ENCODE assay signal across 8 mouse cellular contexts in the genomic region with DNA sequence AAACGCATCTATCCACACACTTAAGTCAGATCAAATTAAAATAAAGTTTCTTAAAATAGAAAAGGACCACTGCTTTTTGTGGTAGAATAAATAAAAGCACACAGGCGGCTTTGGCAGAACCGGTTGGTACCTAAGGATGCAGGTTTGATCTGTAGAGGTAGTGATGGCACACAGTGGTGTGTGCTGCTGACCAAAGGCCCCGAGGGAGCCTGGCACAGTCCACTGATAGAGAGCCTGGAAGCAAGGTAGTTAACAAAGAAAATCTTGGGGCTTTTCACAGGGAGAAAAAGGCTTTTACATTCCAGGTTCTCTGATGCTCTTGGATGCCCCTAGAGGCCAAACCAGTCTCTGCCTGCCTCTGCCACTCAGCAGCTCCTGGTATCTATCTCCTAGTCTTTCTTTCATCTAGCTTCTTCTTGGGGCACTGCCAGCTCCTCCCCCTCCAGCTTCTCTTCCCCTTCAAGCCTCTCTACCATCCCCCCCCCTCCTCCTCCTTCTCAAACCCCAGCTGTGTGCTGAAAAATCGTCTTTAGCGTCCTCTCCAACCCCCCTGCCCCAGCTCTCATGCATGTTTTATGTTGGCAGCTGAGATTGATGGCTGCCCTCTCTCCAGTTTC.
DNase-seq lines count a peak whose midpoint lies in the region; ATAC-seq and TF ChIP-seq lines count a peak whose summit lies in the region.

No protein-coding gene starts in this region.

- no peaks in the 10 kb centered on the region for H3K79me2 ChIP-seq in liver, adult 2 months (ENCODE audit: control insufficient read depth, insufficient read depth, low read length)

- no peaks in the 10 kb centered on the region for H3K9me3 ChIP-seq in liver, embryonic 11.5 days (ENCODE audit: control insufficient read depth, low read length)
- no peaks in the 10 kb centered on the region for H3K9me3 ChIP-seq in forebrain, embryonic 10.5 days
- H3K9me3 ChIP-seq in hindbrain, embryonic 16.5 days (ENCODE audit: control insufficient read depth, low read length), result no peaks in the 10 kb centered on the region
- H3K9me3 ChIP-seq in midbrain, embryonic 15.5 days, result no peaks in the 10 kb centered on the region

- H3K36me3 ChIP-seq in liver, adult 2 months (ENCODE audit: control insufficient read depth, insufficient read depth, low read length), result no peaks in the 10 kb centered on the region
- no peaks in the 10 kb centered on the region for H3K36me3 ChIP-seq in liver, embryonic 11.5 days (ENCODE audit: control insufficient read depth, insufficient read depth, low read length)
- H3K36me3 ChIP-seq in forebrain, embryonic 10.5 days (replicated peaks), result no peaks in the 10 kb centered on the region
- no peaks in the 10 kb centered on the region for H3K36me3 ChIP-seq in hindbrain, embryonic 16.5 days (ENCODE audit: control insufficient read depth, insufficient read depth, low read length)
- H3K36me3 ChIP-seq in midbrain, embryonic 15.5 days (replicated peaks), result no peaks in the 10 kb centered on the region

- intact Hi-C loops in left cerebral cortex, postnatal 14 days (cut with DNase I), result loop anchor here (5.0 kb wide), 2 partner anchors 78 to 133 kb away; a partner anchor contains a TSS

- 38% methylated on average over 6 of the region's 6 CpGs for WGBS in liver, adult 2 months
- WGBS in liver, embryonic 11.5 days, result 38% methylated on average over 6 of the region's 6 CpGs
- 38% methylated on average over 6 of the region's 6 CpGs for WGBS in forebrain, embryonic 10.5 days
- 36% methylated on average over 6 of the region's 6 CpGs for WGBS in hindbrain, embryonic 16.5 days
- 33% methylated on average over 6 of the region's 6 CpGs for WGBS in midbrain, embryonic 15.5 days

- no peak overlapping the region for H3K27ac ChIP-seq in liver, adult 2 months (replicated peaks; ENCODE audit: insufficient read depth, low read depth, low read length)
- no peak overlapping the region for H3K27ac ChIP-seq in liver, embryonic 11.5 days (ENCODE audit: low read depth, low read length)
- H3K27ac ChIP-seq in forebrain, embryonic 10.5 days, result peak overlapping the region; percentile 79
- peak overlapping the region; percentile 68 for H3K27ac ChIP-seq in hindbrain, embryonic 16.5 days (ENCODE audit: low read depth, low read length)
- H3K27ac ChIP-seq in midbrain, embryonic 15.5 days, result peak overlapping the region; percentile 77

- H3K27me3 ChIP-seq in liver, adult 2 months (ENCODE audit: control insufficient read depth, insufficient read depth, low read length), result no peaks in the 10 kb centered on the region
- H3K27me3 ChIP-seq in liver, embryonic 11.5 days (replicated peaks; ENCODE audit: control insufficient read depth, insufficient read depth, low read length), result no peaks in the 10 kb centered on the region
- H3K27me3 ChIP-seq in forebrain, embryonic 10.5 days (ENCODE audit: poor library complexity, severe bottlenecking), result peaks cover under 1% of the 10 kb centered on the region; the same call in 1 of the 2 replicates
- no peaks in the 10 kb centered on the region for H3K27me3 ChIP-seq in hindbrain, embryonic 16.5 days (replicated peaks; ENCODE audit: control insufficient read depth, insufficient read depth, low read length)
- H3K27me3 ChIP-seq in midbrain, embryonic 15.5 days (replicated peaks), result no peaks in the 10 kb centered on the region

- no peak for TF ChIP-seq POLR2A in liver, adult 2 months (IDR thresholded peaks at IDR 0.05; ENCODE audit: extremely low read depth, insufficient read depth, low read length)

- ATAC-seq in liver, embryonic 11.5 days (replicated peaks; ENCODE audit: low FRiP score), result no peak
- ATAC-seq in hindbrain, embryonic 16.5 days, result peak; percentile 34
- ATAC-seq in midbrain, embryonic 15.5 days (replicated peaks), result peak; percentile 65

- DNase-seq in liver, adult 2 months (ENCODE audit: extremely low read depth, low read depth, low spot score), result no peak
- DNase-seq in liver, embryonic 11.5 days (ENCODE audit: low spot score), result no peak
- DNase-seq in brain, embryonic 18.5 days (ENCODE audit: low read depth, low spot score), result peak; percentile 65
- DNase-seq in forebrain, embryonic 10.5 days (ENCODE audit: extremely low spot score, low spot score), result peak; percentile 63
- DNase-seq in left cerebral cortex, postnatal 14 days (ENCODE audit: low spot score in 2 of 2), result peak; percentile 87 to 92
- DNase-seq in thymus, postnatal 14 days, result peak; percentile 50

- H3K4me1 ChIP-seq in liver, adult 2 months (ENCODE audit: control insufficient read depth, insufficient read depth, low read length), result no peaks in the 10 kb centered on the region
- H3K4me1 ChIP-seq in liver, embryonic 11.5 days (replicated peaks; ENCODE audit: control insufficient read depth, insufficient read depth, low read length), result 0 out of 2 replicates have a peak, but pooled peaks cover 10% of the 10 kb centered on the region
- peaks cover 56% of the 10 kb centered on the region for H3K4me1 ChIP-seq in forebrain, embryonic 10.5 days
- H3K4me1 ChIP-seq in hindbrain, embryonic 16.5 days (ENCODE audit: control insufficient read depth, insufficient read depth, low read depth, low read length), result peaks cover 20% of the 10 kb centered on the region
- peaks cover 32% of the 10 kb centered on the region for H3K4me1 ChIP-seq in midbrain, embryonic 15.5 days

- no peak overlapping the region for H3K4me2 ChIP-seq in liver, embryonic 11.5 days
- peak overlapping the region; percentile 15; the same call in 1 of the 2 replicates for H3K4me2 ChIP-seq in hindbrain, embryonic 16.5 days (ENCODE audit: low read length)
- no peak overlapping the region for H3K4me2 ChIP-seq in midbrain, embryonic 15.5 days

- no peak overlapping the region for H3K9ac ChIP-seq in liver, adult 2 months (ENCODE audit: low read depth, low read length)
- no peak overlapping the region for H3K9ac ChIP-seq in liver, embryonic 11.5 days (ENCODE audit: low read depth, low read length)
- H3K9ac ChIP-seq in hindbrain, embryonic 16.5 days (ENCODE audit: low read depth, low read length), result peak overlapping the region; percentile 54; the same call in 1 of the 2 replicates
- H3K9ac ChIP-seq in midbrain, embryonic 15.5 days, result no peak overlapping the region

- H3K4me3 ChIP-seq in liver, adult 2 months (ENCODE audit: insufficient read depth, low read depth, low read length), result no peak overlapping the region
- no peak overlapping the region for H3K4me3 ChIP-seq in liver, embryonic 11.5 days (ENCODE audit: low read depth, low read length)
- no peak overlapping the region for H3K4me3 ChIP-seq in forebrain, embryonic 10.5 days
- H3K4me3 ChIP-seq in hindbrain, embryonic 16.5 days (ENCODE audit: low read length), result no peak overlapping the region
- H3K4me3 ChIP-seq in midbrain, embryonic 15.5 days, result no peak overlapping the region

- TF ChIP-seq CTCF in liver, adult 2 months (IDR thresholded peaks at IDR 0.05; ENCODE audit: low read depth, low read length), result peak; percentile 70

Comparison
In these comparisons a context has a peak if more than half of its experiments do, and no peak if none do; other contexts are left out.
1. DNase-seq: peak in brain, embryonic 18.5 days (single experiment), forebrain, embryonic 10.5 days (single experiment), left cerebral cortex, postnatal 14 days (2 of 2) and thymus, postnatal 14 days (single experiment); none in liver, adult 2 months (single experiment) and liver, embryonic 11.5 days (single experiment).
2. H3K27ac ChIP-seq: peak in forebrain, embryonic 10.5 days (single experiment), hindbrain, embryonic 16.5 days (single experiment) and midbrain, embryonic 15.5 days (single experiment); none in liver, adult 2 months (single experiment) and liver, embryonic 11.5 days (single experiment).